Mouse (Mus musculus): ENCODE measurements around the gene Fbxo17. TPM values are rescaled to one million over a fixed set of nuclear protein-coding genes. Genes with fewer than 3 reads are reported as not detected.

Fbxo17 gene
- polyA plus RNA-seq (2014; fragmentation: Illumina TruSeq; extraction: RNeasy Lipid Tissue Mini Kit (QIAGEN cat#74804); ENCODE audit: low replicate concordance) = not detected

DNA sequence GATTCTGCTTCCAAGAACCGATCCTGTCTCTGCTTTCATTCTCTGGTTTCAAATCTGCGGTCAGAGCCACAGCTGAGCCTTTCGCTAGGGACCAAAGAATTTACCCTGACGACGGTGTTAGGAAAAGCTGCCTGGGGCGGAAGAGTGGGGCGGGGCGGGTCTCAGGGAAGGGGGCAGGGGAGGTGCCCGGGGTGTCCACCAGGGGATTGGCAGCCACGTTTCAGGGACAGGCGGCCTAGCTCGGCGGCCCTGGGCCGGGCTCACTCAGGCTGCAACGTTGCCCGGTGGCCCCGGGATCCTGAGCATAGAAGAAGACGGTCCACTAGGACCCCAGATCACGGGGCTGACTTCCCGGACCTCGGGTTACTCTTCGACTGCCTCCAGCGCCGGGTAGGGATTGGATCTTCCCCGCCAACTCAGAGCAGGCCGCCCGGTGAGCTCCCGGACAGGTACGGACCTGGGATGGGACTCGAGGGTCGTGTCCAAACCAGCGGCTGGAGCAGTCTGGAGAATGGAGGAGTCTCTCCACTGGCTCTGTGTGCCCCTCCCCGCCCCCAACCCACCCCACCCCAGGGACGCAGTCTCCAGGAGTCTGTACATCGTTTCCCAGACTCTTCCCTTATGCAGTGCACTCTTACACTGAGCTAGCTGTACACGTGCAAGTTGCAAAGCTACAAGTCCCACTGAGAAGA is at the start of gene Fbxo17:
Fbxo17 (plus strand) TSS at position 215 of the 692 bp plus-strand sequence.

DNA sequence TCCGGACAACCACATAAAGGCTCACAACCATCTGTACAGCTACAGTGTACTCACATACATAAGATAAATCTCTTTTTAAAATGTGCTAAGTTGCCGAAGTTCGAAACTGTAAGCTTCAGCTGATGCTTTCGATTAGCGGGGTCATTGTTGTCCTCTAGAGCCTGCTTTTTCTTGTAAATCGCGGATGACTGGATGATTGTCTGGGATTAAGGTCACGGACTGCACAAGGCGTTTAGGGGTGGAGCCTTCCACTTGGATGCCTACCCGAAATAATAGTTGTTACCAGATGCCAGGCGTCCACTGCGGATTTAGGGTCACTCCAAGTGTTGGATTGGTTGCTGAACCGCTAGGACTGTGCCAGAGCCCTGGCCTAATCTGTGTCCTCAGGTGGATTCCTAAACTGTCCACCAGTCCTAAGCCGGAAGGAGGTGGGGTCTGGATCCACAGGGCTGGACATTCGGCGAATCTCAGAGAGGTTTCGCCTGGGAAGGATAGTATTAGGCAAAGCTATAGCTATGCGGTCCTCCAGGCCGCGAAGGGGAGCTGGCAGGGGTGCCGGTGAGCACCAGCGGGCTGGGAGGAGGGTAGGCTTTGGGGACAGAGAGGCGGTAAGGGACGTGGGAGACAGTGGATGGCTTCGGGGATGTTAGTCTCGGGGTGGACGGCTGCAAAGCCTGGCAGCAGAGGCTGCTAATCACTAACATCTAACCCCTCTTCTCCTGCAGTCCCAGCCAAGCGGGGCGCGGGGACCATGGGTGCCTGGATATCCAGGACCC is 23.9 kb upstream of the Fbxo17 start, which contains the start of gene Fbxo27:
Fbxo27 (plus strand) TSS at position 305 of the 776 bp plus-strand sequence.

DNA sequence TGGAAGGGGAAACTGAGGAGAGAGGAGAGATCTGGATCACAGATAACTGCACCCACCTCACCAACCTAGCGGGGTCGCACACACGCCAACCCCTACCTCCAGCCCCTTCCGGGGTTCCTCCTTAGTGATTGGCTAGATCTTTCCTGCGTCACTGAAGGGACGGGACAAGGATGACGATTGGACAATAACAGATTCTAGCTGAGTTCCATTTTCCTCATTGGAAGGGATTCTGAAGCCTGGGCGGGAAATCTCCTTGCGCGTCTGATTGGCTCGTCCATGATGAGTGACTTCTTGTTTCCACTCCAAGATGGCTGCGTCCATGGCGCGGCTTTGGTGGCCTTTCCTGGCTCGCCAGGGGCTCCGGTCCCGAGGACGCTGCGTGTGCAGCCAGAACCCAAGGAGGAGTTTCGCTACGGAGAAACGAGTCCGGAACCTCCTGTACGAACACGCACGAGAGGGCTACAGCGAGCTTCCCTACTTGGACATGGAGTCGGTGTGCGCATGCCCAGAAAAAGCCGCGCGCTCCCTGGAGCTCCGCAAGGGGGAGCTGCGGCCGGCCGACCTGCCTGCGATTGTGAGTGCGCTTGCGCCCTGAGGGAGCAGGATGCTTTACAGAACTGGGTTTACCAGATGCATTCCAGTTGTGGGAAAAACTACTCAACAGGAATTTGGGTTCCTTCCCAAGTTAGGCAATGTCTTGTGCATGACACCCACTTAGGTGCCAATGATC is 25.3 kb downstream of the Fbxo17 start, which contains the start of the genes Mrps12 and Sars2:
Mrps12 (minus strand) TSS at position 112 of the 730 bp plus-strand sequence.
Sars2 (plus strand) TSS at position 284 of the 730 bp plus-strand sequence.

DNA sequence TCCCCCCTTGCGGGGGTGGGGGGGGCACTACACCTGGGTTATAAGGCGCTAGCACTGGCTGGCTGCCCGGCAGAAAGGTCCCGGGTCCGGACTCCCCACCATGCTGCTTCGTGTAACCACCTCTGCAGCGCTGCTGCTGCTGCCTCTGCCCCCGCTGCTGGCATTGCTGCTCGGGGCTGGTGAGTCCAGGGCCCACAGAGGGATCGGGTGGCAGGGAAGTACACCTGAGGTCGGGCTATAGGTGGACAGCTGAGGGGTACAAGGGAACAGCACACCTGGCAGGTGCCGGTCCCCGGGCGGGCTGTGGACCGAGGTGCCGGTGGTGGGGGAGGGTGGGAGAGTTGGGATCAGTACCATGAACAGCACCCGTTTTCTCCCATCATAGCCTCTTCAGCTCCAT is 39.5 kb downstream of the Fbxo17 start, which contains the start of gene Ccer2:
Ccer2 (plus strand) TSS at position 96 of the 400 bp plus-strand sequence.

DNA sequence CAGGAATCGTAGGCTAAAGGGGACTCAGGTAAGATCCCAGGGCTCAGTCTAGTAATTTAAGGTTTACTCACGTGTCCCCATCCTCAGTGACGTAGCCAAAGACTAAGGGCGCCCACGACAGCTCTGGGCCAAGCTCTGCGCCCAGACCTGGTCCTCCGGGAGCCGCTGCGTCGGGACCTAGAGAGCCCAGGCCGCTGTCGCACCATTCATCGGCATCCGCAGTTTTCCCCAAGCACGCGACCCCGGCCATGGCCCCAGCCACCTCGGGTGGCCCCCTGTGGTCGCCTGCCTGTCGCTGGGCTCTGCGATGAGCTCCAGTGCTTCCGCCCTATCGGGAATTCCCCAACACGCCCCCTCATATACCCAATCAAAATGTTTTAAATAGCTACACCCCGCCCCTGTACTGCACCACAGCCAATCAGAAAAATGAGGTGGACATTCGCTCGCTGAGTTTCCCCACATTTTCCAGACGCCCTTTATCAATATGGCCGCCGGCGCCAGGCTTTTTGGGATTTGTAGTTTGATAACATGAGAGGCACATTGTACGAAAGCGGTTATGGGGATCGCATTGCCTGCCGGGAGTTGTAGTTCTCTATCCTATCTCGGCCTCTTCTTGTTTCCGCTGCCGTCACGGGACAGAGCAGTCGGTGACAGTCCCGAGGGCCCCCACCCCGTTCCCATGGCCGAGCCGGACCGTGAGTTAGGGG is 49.7 kb downstream of the Fbxo17 start, which contains the start of gene Sirt2:
Sirt2 (plus strand) TSS at position 563 of the 707 bp plus-strand sequence.

DNA sequence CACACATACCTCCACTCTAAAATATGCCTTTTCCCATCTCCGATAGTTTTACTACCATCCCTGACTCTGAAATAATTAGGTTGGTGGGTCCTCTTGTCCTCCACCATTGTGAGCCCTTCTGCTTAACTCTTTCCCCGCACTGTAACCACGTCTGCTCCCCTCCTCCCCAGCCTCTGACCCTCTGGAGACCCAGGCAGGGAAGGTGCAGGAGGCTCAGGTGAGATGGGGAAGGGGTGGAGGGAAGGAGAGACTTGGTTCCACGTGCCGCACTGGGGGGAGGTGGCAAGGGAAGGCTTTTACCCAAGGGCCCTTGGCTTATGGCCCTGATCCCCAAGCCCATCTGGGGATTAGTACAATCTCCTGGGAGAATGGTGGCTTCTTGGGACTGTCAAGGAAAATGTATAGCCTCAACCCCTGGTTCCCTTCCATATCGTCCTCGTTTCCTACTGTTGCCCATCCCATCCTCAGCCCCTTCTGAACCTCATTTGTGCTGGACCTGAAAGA is 50.9 kb downstream of the Fbxo17 start, which contains the start of gene Nfkbib:
Nfkbib (minus strand) TSS at position 51 of the 504 bp plus-strand sequence.

Other genes starting within 250 kb of the Fbxo17 start
- gene Ifnl2, start 206.3 kb upstream of the Fbxo17 start, polyA plus RNA-seq (2014; fragmentation: Illumina TruSeq; extraction: RNeasy Lipid Tissue Mini Kit (QIAGEN cat#74804); ENCODE audit: low replicate concordance) = not detected
- not detected for gene Ifnl3, start 194.0 kb upstream of the Fbxo17 start, polyA plus RNA-seq (2014; fragmentation: Illumina TruSeq; extraction: RNeasy Lipid Tissue Mini Kit (QIAGEN cat#74804); ENCODE audit: low replicate concordance)
- gene Sycn, start 175.9 kb upstream of the Fbxo17 start, polyA plus RNA-seq (2014; fragmentation: Illumina TruSeq; extraction: RNeasy Lipid Tissue Mini Kit (QIAGEN cat#74804); ENCODE audit: low replicate concordance) = 1.0 TPM
- gene Nccrp1, start 169.6 kb upstream of the Fbxo17 start, polyA plus RNA-seq (2014; fragmentation: Illumina TruSeq; extraction: RNeasy Lipid Tissue Mini Kit (QIAGEN cat#74804); ENCODE audit: low replicate concordance) = not detected
- gene Samd4b, start 118.7 kb upstream of the Fbxo17 start, polyA plus RNA-seq (2014; fragmentation: Illumina TruSeq; extraction: RNeasy Lipid Tissue Mini Kit (QIAGEN cat#74804); ENCODE audit: low replicate concordance) = 11.0 TPM
- gene Pak4, start 118.6 kb upstream of the Fbxo17 start, polyA plus RNA-seq (2014; fragmentation: Illumina TruSeq; extraction: RNeasy Lipid Tissue Mini Kit (QIAGEN cat#74804); ENCODE audit: low replicate concordance) = 1.1 TPM
- not detected for gene Acp7, start 85.5 kb upstream of the Fbxo17 start, polyA plus RNA-seq (2014; fragmentation: Illumina TruSeq; extraction: RNeasy Lipid Tissue Mini Kit (QIAGEN cat#74804); ENCODE audit: low replicate concordance)
- gene Fbxo27, start 24.0 kb upstream of the Fbxo17 start, polyA plus RNA-seq (2014; fragmentation: Illumina TruSeq; extraction: RNeasy Lipid Tissue Mini Kit (QIAGEN cat#74804); ENCODE audit: low replicate concordance) = not detected
- gene Mrps12, start 25.0 kb downstream of the Fbxo17 start, polyA plus RNA-seq (2014; fragmentation: Illumina TruSeq; extraction: RNeasy Lipid Tissue Mini Kit (QIAGEN cat#74804); ENCODE audit: low replicate concordance) = 6.5 TPM
- gene Sars2, start 25.2 kb downstream of the Fbxo17 start, polyA plus RNA-seq (2014; fragmentation: Illumina TruSeq; extraction: RNeasy Lipid Tissue Mini Kit (QIAGEN cat#74804); ENCODE audit: low replicate concordance) = not detected
- not detected for gene Ccer2, start 39.4 kb downstream of the Fbxo17 start, polyA plus RNA-seq (2014; fragmentation: Illumina TruSeq; extraction: RNeasy Lipid Tissue Mini Kit (QIAGEN cat#74804); ENCODE audit: low replicate concordance)
- 9.9 TPM for gene Sirt2, start 49.9 kb downstream of the Fbxo17 start, polyA plus RNA-seq (2014; fragmentation: Illumina TruSeq; extraction: RNeasy Lipid Tissue Mini Kit (QIAGEN cat#74804); ENCODE audit: low replicate concordance)
- gene Nfkbib, start 50.7 kb downstream of the Fbxo17 start, polyA plus RNA-seq (2014; fragmentation: Illumina TruSeq; extraction: RNeasy Lipid Tissue Mini Kit (QIAGEN cat#74804); ENCODE audit: low replicate concordance) = not detected
- gene Rinl, start 72.2 kb downstream of the Fbxo17 start, polyA plus RNA-seq (2014; fragmentation: Illumina TruSeq; extraction: RNeasy Lipid Tissue Mini Kit (QIAGEN cat#74804); ENCODE audit: low replicate concordance) = 1.6 TPM
- gene Hnrnpl, start 91.7 kb downstream of the Fbxo17 start, polyA plus RNA-seq (2014; fragmentation: Illumina TruSeq; extraction: RNeasy Lipid Tissue Mini Kit (QIAGEN cat#74804); ENCODE audit: low replicate concordance) = 238 TPM
- gene Ech1, start 108.4 kb downstream of the Fbxo17 start, polyA plus RNA-seq (2014; fragmentation: Illumina TruSeq; extraction: RNeasy Lipid Tissue Mini Kit (QIAGEN cat#74804); ENCODE audit: low replicate concordance) = 2.9 TPM
- gene Lgals4, start 117.0 kb downstream of the Fbxo17 start, polyA plus RNA-seq (2014; fragmentation: Illumina TruSeq; extraction: RNeasy Lipid Tissue Mini Kit (QIAGEN cat#74804); ENCODE audit: low replicate concordance) = 126 TPM
- gene Lgals7, start 147.0 kb downstream of the Fbxo17 start, polyA plus RNA-seq (2014; fragmentation: Illumina TruSeq; extraction: RNeasy Lipid Tissue Mini Kit (QIAGEN cat#74804); ENCODE audit: low replicate concordance) = not detected
- not detected for gene Capn12, start 164.6 kb downstream of the Fbxo17 start, polyA plus RNA-seq (2014; fragmentation: Illumina TruSeq; extraction: RNeasy Lipid Tissue Mini Kit (QIAGEN cat#74804); ENCODE audit: low replicate concordance)
- 59.8 TPM for gene Actn4, start 245.5 kb downstream of the Fbxo17 start, polyA plus RNA-seq (2014; fragmentation: Illumina TruSeq; extraction: RNeasy Lipid Tissue Mini Kit (QIAGEN cat#74804); ENCODE audit: low replicate concordance)